Mouse (Mus musculus) hindbrain, postnatal 0 days (tissue): ENCODE measurements around the gene Rab27a. TPM values are rescaled to one million over a fixed set of nuclear protein-coding genes. Genes with fewer than 3 reads are reported as not detected.

Experiments
- ATAC-seq: fragments of 200-750 bp; cut with Nextera tagmentation; 2 replicates; pipeline ENCODE4 v1.8.0; 2017; ENCODE audit warnings: mild to moderate bottlenecking, moderate TSS enrichment, moderate library complexity
- DNase-seq: peaks from one replicate; pipeline ENCODE4 v3.0.0-alpha.2; 2015; ENCODE audit warnings: low spot score
- H3K27ac ChIP-seq: fragments of 300-500 bp; sonication (generic); 2 replicates; pipeline ENCODE4 v1.5.1; 2014; ENCODE audit warnings: mild to moderate bottlenecking
- H3K27me3 ChIP-seq: fragments of 300-500 bp; sonication (generic); 2 replicates; pipeline ENCODE4 v1.6.1; 2014; ENCODE audit warnings: low read length, mixed read lengths; ENCODE audit not compliant: insufficient read depth
- H3K36me3 ChIP-seq: fragments of 300-500 bp; sonication (generic); 2 replicates; pipeline ENCODE4 v1.6.1; 2014; ENCODE audit warnings: low read length, mixed read lengths; ENCODE audit not compliant: insufficient read depth
- H3K4me1 ChIP-seq: fragments of 300-500 bp; sonication (generic); 2 replicates; pipeline ENCODE4 v1.6.1; 2014; ENCODE audit warnings: antibody characterized with exemption, low read length, mixed read lengths; ENCODE audit not compliant: insufficient read depth
- H3K4me2 ChIP-seq: fragments of 300-500 bp; sonication (generic); 2 replicates; pipeline ENCODE4 v1.6.1; 2014; ENCODE audit warnings: low read depth, mild to moderate bottlenecking, low read length, moderate library complexity, mixed read lengths
- H3K4me3 ChIP-seq: fragments of 300-500 bp; sonication (generic); 2 replicates; pipeline ENCODE4 v1.5.1; 2014; ENCODE audit warnings: low read length
- H3K9ac ChIP-seq: fragments of 300-500 bp; sonication (generic); replicated peaks from 2 replicates; pipeline ENCODE4 v1.6.1; 2014; ENCODE audit warnings: mild to moderate bottlenecking, low read length, moderate library complexity, mixed read lengths
- H3K9me3 ChIP-seq: fragments of 300-500 bp; sonication (generic); 2 replicates; pipeline ENCODE4 v1.6.1; 2016; ENCODE audit warnings: low read length, mixed read lengths
- CTCF ChIP-seq: IDR thresholded peaks from 2 replicates; pipeline ENCODE4 v1.5.1; 2016; ENCODE audit warnings: antibody characterized with exemption, control low read depth, low read depth
- WGBS: fragments of 180-500 bp; shearing (Covaris S2); extraction: QIAGEN DNeasy Blood & Tissue Kit; methylation state at CpG from one replicate; pipeline ENCODE4 v1.1.7; 2014; 5-methylcytosine and 5-hydroxymethylcytosine counted together
- microRNA-seq, 2 experiments: library from miRNA; unstranded; fragments of <30 nt; microRNA quantifications; one replicate each; pipeline ENCODE4; 2016
- polyA plus RNA-seq: library from polyadenylated mRNA; unstranded; fragments of >200 nt; fragmentation: Nextera tagmentation; extraction: Ambion mirVana; gene quantifications from 2 replicates; pipeline ENCODE4 v1.2.1, GENCODE M21; 2015
- total RNA-seq: library from RNA; depleted of rRNA; stranded (reverse); fragments of >200 nt; gene quantifications from 2 replicates; pipeline ENCODE4 v1.2.3, GENCODE M21; 2014; rRNA removed

The Rab27a gene
- total and polyA plus RNA-seq, 2 experiments from 2014 or later: 3.8 to 5.3 TPM

GRCm38 (mm10) chr9:73130529-73130928 is 85.9 kb downstream of the Rab27a start:
- H3K4me3 ChIP-seq: no peak overlapping the region
- H3K27me3 ChIP-seq: no peaks in the 10 kb centered on the region
- no peak overlapping the region for H3K4me2 ChIP-seq
- H3K27ac ChIP-seq: no peak overlapping the region
- WGBS: over 99% methylated on average over 4 of the region's 4 CpGs
- H3K9ac ChIP-seq: no peak overlapping the region
- peaks cover 21% of the 10 kb centered on the region for H3K36me3 ChIP-seq
- DNase-seq (no peak), ATAC-seq (no peak)
- no peaks in the 10 kb centered on the region for H3K9me3 ChIP-seq
- H3K4me1 ChIP-seq: no peaks in the 10 kb centered on the region
- TF ChIP-seq CTCF: no peak

- no peak overlapping the region for H3K27ac ChIP-seq
- H3K9me3 ChIP-seq: no peaks in the 10 kb centered on the region
- H3K9ac ChIP-seq: no peak overlapping the region
- no peak for TF ChIP-seq CTCF
- DNase-seq (no peak), ATAC-seq (no peak)
- no peak overlapping the region for H3K4me2 ChIP-seq
- no peaks in the 10 kb centered on the region for H3K36me3 ChIP-seq
- 76% methylated on average over 11 of the region's 11 CpGs for WGBS
- no peak overlapping the region for H3K4me3 ChIP-seq
- no peaks in the 10 kb centered on the region for H3K27me3 ChIP-seq
- no peaks in the 10 kb centered on the region for H3K4me1 ChIP-seq
Observed at GRCm38 (mm10) chr9:73137341-73137886, 92.8 kb downstream of the Rab27a start.

Small RNA genes lying within 50 kb of the gene (microRNA-seq; reads per million reads assigned to microRNA genes)
- gene Gm27353: 0 reads per million in 2 experiments

Other genes with a start within 250 kb of the Rab27a start
- 1.4 and 4.4 TPM in 2 replicates for gene Prtg, start 238.0 kb upstream of the Rab27a start, total RNA-seq
- 0.59 and 0.65 TPM in 2 replicates for gene Prtg, start 238.0 kb upstream of the Rab27a start, polyA plus RNA-seq
- 30.4 and 32.0 TPM in 2 replicates for gene Pygo1, start 119.2 kb upstream of the Rab27a start, total RNA-seq
- gene Pygo1, start 119.2 kb upstream of the Rab27a start, polyA plus RNA-seq: 8.5 and 9.2 TPM in 2 replicates
- gene Dyx1c1, start 86.1 kb upstream of the Rab27a start, total RNA-seq: 0.99 and 2.4 TPM in 2 replicates
- 2.5 and 3.0 TPM in 2 replicates for gene Dyx1c1, start 86.1 kb upstream of the Rab27a start, polyA plus RNA-seq
- gene Gm44503, start 86.0 kb upstream of the Rab27a start, total RNA-seq: not detected in 2 replicates
- not detected in 2 replicates for gene Gm44503, start 86.0 kb upstream of the Rab27a start, polyA plus RNA-seq
- gene Ccpg1os, start 59.5 kb upstream of the Rab27a start, total RNA-seq: 10.7 and 14.1 TPM in 2 replicates
- 21.2 and 21.3 TPM in 2 replicates for gene Ccpg1os, start 59.5 kb upstream of the Rab27a start, polyA plus RNA-seq
- 15.0 and 23.4 TPM in 2 replicates for gene Ccpg1, start 59.4 kb upstream of the Rab27a start, total RNA-seq
- gene Ccpg1, start 59.4 kb upstream of the Rab27a start, polyA plus RNA-seq: 42.7 and 45.3 TPM in 2 replicates
- gene Pigb, start 4.5 kb upstream of the Rab27a start, total RNA-seq: 16.4 and 20.1 TPM in 2 replicates
- gene Pigb, start 4.5 kb upstream of the Rab27a start, polyA plus RNA-seq: 8.9 and 9.0 TPM in 2 replicates
- not detected in 2 replicates for gene Khdc3, start 57.0 kb downstream of the Rab27a start, total RNA-seq
- gene Khdc3, start 57.0 kb downstream of the Rab27a start, polyA plus RNA-seq: 0.21 and 0.26 TPM in 2 replicates
- not detected in 2 replicates for gene Gm20509, start 57.6 kb downstream of the Rab27a start, total RNA-seq
- 0.18 TPM in 1 of 2 replicates, not detected in the other for gene Gm20509, start 57.6 kb downstream of the Rab27a start, polyA plus RNA-seq
- gene Rsl24d1, start 68.6 kb downstream of the Rab27a start, total RNA-seq: 54.1 and 59.4 TPM in 2 replicates
- 102 and 106 TPM in 2 replicates for gene Rsl24d1, start 68.6 kb downstream of the Rab27a start, polyA plus RNA-seq